Mouse (Mus musculus): ENCODE results near the gene Numb. TPM values are rescaled to one million over a fixed set of nuclear protein-coding genes. Genes with fewer than 3 reads are reported as not detected.

Gene Numb
- polyA plus RNA-seq, 1 experiment from 2014 or later, result 14.2 TPM

DNA sequence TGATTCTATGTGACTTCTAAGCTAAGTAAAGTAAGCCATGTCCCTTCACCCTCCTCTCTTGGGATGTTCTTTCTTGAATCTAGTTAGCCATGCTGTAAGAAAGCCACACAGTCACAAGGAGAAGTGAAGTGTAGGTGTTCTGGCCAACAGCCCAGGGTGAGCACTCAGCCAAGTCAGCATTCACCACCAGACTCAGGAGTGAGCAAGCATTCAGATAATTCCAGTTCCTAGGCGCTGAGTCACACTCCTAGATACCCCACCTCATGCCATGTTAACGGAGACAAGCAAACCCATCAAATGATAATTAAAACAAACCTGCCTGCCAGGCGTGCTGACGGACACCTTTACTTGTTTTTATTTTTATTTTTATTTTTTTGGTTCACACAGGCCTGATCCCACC lies 47.1 kb downstream of the Numb start:
- no peak for ATAC-seq
- no peak overlapping the region for H3K4me2 ChIP-seq (ENCODE audit: low read length)
- H3K9me3 ChIP-seq (replicated peaks; ENCODE audit: control insufficient read depth, low read length, poor library complexity, severe bottlenecking), result 0 out of 2 replicates have a peak, but pooled peaks cover 3% of the 10 kb centered on the region
- H3K27me3 ChIP-seq (ENCODE audit: control insufficient read depth, insufficient read depth, low read depth, low read length), result no peaks in the 10 kb centered on the region
- H3K36me3 ChIP-seq (ENCODE audit: control insufficient read depth, insufficient read depth, low read length), result no peaks in the 10 kb centered on the region; the same call in 1 of the 2 replicates
- H3K27ac ChIP-seq (ENCODE audit: low read length), result no peak overlapping the region
- WGBS, result 98% methylated on average over 4 of the region's 4 CpGs
- H3K4me1 ChIP-seq (ENCODE audit: control insufficient read depth, insufficient read depth, low read length), result no peaks in the 10 kb centered on the region
- no peak overlapping the region for H3K4me3 ChIP-seq (ENCODE audit: low read depth, low read length)
- no peak overlapping the region for H3K9ac ChIP-seq (ENCODE audit: low read depth, low read length)

GRCm38 (mm10) chr12:83864501-83864900 lies 57.2 kb downstream of the Numb start:
- no peak for ATAC-seq
- no peaks in the 10 kb centered on the region for H3K27me3 ChIP-seq (ENCODE audit: control insufficient read depth, insufficient read depth, low read depth, low read length)
- H3K4me2 ChIP-seq (ENCODE audit: low read length), result no peak overlapping the region
- H3K4me1 ChIP-seq (ENCODE audit: control insufficient read depth, insufficient read depth, low read length), result no peaks in the 10 kb centered on the region
- no peak overlapping the region for H3K27ac ChIP-seq (ENCODE audit: low read length)
- peaks cover 3% of the 10 kb centered on the region; the same call in 1 of the 2 replicates for H3K36me3 ChIP-seq (ENCODE audit: control insufficient read depth, insufficient read depth, low read length)
- no peak overlapping the region for H3K9ac ChIP-seq (ENCODE audit: low read depth, low read length)
- 88% methylated on average over 1 of the region's 1 CpGs for WGBS
- H3K9me3 ChIP-seq (replicated peaks; ENCODE audit: control insufficient read depth, low read length, poor library complexity, severe bottlenecking), result no peaks in the 10 kb centered on the region
- no peak overlapping the region for H3K4me3 ChIP-seq (ENCODE audit: low read depth, low read length)

DNA sequence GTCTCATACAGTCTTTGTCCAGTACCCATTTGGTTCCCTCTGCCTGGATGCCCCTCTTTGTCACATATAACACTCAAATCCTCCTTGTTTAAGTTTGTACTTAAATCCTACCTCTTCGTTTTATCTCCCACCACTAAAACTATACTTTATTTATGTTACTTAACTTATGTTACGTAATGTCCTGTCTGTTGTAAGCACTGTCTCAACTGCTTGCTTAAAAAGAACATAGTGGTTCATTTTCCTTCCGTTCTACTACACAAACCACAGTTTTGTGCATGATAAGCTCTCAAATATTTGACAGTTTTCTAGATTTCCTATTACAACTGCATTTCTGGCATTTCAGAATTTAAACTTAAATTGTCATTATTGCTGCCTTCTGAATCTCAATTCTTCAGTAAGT lies 59.9 kb downstream of the Numb start:
- H3K9me3 ChIP-seq (replicated peaks; ENCODE audit: control insufficient read depth, low read length, poor library complexity, severe bottlenecking), result no peaks in the 10 kb centered on the region
- H3K4me3 ChIP-seq (ENCODE audit: low read depth, low read length), result no peak overlapping the region
- no peak overlapping the region for H3K9ac ChIP-seq (ENCODE audit: low read depth, low read length)
- WGBS, result 95% methylated on average over 3 of the region's 3 CpGs
- H3K27ac ChIP-seq (ENCODE audit: low read length), result no peak overlapping the region
- no peaks in the 10 kb centered on the region for H3K36me3 ChIP-seq (ENCODE audit: control insufficient read depth, insufficient read depth, low read length)
- no peak overlapping the region for H3K4me2 ChIP-seq (ENCODE audit: low read length)
- ATAC-seq, result no peak
- no peaks in the 10 kb centered on the region for H3K27me3 ChIP-seq (ENCODE audit: control insufficient read depth, insufficient read depth, low read depth, low read length)
- no peaks in the 10 kb centered on the region for H3K4me1 ChIP-seq (ENCODE audit: control insufficient read depth, insufficient read depth, low read length)

DNA sequence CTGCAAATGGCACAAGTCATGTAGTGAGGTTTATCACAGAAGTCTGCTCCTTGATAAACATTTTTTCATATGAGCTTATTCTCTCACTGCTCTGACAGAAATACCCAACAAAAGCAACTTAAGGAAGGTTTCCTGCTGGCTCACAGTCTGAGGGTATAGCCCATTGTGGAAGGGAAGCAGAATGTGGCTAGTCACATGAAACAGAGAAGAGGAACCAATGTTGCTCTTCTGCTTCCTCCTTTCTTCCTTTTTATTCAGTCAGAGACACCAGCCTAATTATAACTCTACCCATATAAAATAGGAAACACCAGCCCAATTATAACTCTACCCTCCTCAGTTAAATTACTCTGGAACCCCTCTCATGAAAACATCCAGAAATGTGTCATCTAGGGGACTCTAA lies 61.0 kb downstream of the Numb start:
- no peak overlapping the region for H3K27ac ChIP-seq (ENCODE audit: low read length)
- no peaks in the 10 kb centered on the region for H3K4me1 ChIP-seq (ENCODE audit: control insufficient read depth, insufficient read depth, low read length)
- no peak for ATAC-seq
- no peak overlapping the region for H3K4me3 ChIP-seq (ENCODE audit: low read depth, low read length)
- H3K9ac ChIP-seq (ENCODE audit: low read depth, low read length), result no peak overlapping the region
- no peaks in the 10 kb centered on the region for H3K9me3 ChIP-seq (replicated peaks; ENCODE audit: control insufficient read depth, low read length, poor library complexity, severe bottlenecking)
- H3K27me3 ChIP-seq (ENCODE audit: control insufficient read depth, insufficient read depth, low read depth, low read length), result no peaks in the 10 kb centered on the region
- no peak overlapping the region for H3K4me2 ChIP-seq (ENCODE audit: low read length)
- no peaks in the 10 kb centered on the region for H3K36me3 ChIP-seq (ENCODE audit: control insufficient read depth, insufficient read depth, low read length)

GRCm38 (mm10) chr12:83858052-83858451 lies 63.7 kb downstream of the Numb start:
- Histone ChIP-seq H3K4me2 (ENCODE audit: low read length) (no peak overlapping the region), H3K9ac (ENCODE audit: low read depth, low read length) (no peak overlapping the region), H3K27ac (ENCODE audit: low read length) (no peak overlapping the region), H3K36me3 (ENCODE audit: control insufficient read depth, insufficient read depth, low read length) (no peaks in the 10 kb centered on the region), H3K27me3 (ENCODE audit: control insufficient read depth, insufficient read depth, low read depth, low read length) (no peaks in the 10 kb centered on the region), H3K9me3 (replicated peaks; ENCODE audit: control insufficient read depth, low read length, poor library complexity, severe bottlenecking) (no peaks in the 10 kb centered on the region), H3K4me1 (ENCODE audit: control insufficient read depth, insufficient read depth, low read length) (no peaks in the 10 kb centered on the region), H3K4me3 (ENCODE audit: low read depth, low read length) (no peak overlapping the region)
- no peak for ATAC-seq
- WGBS, result 95% methylated on average over 2 of the region's 2 CpGs

- H3K4me2 ChIP-seq (ENCODE audit: low read length), result no peak overlapping the region
These were observed 66.5 kb downstream of the Numb start for GRCm38 (mm10) chr12:83855211-83855610.

GRCm38 (mm10) chr12:83854281-83854680 lies 67.5 kb downstream of the Numb start:
- no peaks in the 10 kb centered on the region for H3K36me3 ChIP-seq (ENCODE audit: control insufficient read depth, insufficient read depth, low read length)
- no peaks in the 10 kb centered on the region for H3K9me3 ChIP-seq (replicated peaks; ENCODE audit: control insufficient read depth, low read length, poor library complexity, severe bottlenecking)
- no peak overlapping the region for H3K9ac ChIP-seq (ENCODE audit: low read depth, low read length)
- no peaks in the 10 kb centered on the region for H3K4me1 ChIP-seq (ENCODE audit: control insufficient read depth, insufficient read depth, low read length)
- no peak for ATAC-seq
- 90% methylated on average over 3 of the region's 3 CpGs for WGBS
- no peak overlapping the region for H3K4me2 ChIP-seq (ENCODE audit: low read length)
- H3K27ac ChIP-seq (ENCODE audit: low read length), result no peak overlapping the region
- no peaks in the 10 kb centered on the region for H3K27me3 ChIP-seq (ENCODE audit: control insufficient read depth, insufficient read depth, low read depth, low read length)
- no peak overlapping the region for H3K4me3 ChIP-seq (ENCODE audit: low read depth, low read length)

More at GRCm38 (mm10) chr12:83855211-83855610, 66.5 kb downstream of the Numb start:
- ATAC-seq, result no peak
- H3K27ac ChIP-seq (ENCODE audit: low read length), result no peak overlapping the region
- H3K4me1 ChIP-seq (ENCODE audit: control insufficient read depth, insufficient read depth, low read length), result no peaks in the 10 kb centered on the region
- no peaks in the 10 kb centered on the region for H3K9me3 ChIP-seq (replicated peaks; ENCODE audit: control insufficient read depth, low read length, poor library complexity, severe bottlenecking)
- H3K36me3 ChIP-seq (ENCODE audit: control insufficient read depth, insufficient read depth, low read length), result no peaks in the 10 kb centered on the region
- WGBS, result 94% methylated on average over 1 of the region's 1 CpGs
- no peak overlapping the region for H3K4me3 ChIP-seq (ENCODE audit: low read depth, low read length)
- H3K27me3 ChIP-seq (ENCODE audit: control insufficient read depth, insufficient read depth, low read depth, low read length), result no peaks in the 10 kb centered on the region
- H3K9ac ChIP-seq (ENCODE audit: low read depth, low read length), result no peak overlapping the region

DNA sequence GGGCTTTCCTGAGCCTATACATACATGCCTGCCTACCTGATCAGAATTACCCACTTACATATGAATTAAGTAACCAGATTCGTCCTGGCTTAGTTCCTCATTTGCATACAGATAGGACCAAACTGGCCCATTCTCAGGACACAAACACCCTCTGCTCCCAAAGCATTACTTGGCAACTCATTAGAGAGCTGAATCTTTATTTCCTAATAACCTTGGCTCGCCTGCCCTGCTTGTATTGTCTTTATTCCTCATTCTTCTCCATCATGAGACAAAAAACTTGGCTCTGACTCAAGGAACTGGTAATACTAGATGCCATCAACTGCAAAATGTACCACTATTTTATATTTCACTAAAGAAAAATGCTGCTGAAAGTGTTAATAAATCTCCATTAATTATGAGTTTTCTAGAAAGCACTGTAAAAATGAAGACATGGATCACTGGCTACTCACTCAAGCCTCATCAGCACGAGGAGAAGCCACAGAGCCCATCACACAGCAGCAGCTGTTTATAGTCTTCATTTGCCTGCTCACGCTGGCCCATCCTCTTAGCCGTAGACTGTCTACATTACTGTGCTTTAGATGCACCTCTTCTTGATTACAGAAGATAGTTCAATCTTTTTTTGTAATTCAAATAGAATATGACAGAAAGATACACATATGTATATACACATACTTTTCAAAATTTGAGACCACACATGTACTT lies 69.1 kb downstream of the Numb start:
- no peaks in the 10 kb centered on the region for H3K9me3 ChIP-seq (replicated peaks; ENCODE audit: control insufficient read depth, low read length, poor library complexity, severe bottlenecking)
- no peaks in the 10 kb centered on the region for H3K27me3 ChIP-seq (ENCODE audit: control insufficient read depth, insufficient read depth, low read depth, low read length)
- 76% methylated on average over 5 of the region's 5 CpGs for WGBS
- H3K4me1 ChIP-seq (ENCODE audit: control insufficient read depth, insufficient read depth, low read length), result no peaks in the 10 kb centered on the region
- H3K27ac ChIP-seq (ENCODE audit: low read length), result no peak overlapping the region
- ATAC-seq, result no peak
- H3K4me3 ChIP-seq (ENCODE audit: low read depth, low read length), result no peak overlapping the region
- H3K4me2 ChIP-seq (ENCODE audit: low read length), result no peak overlapping the region
- H3K9ac ChIP-seq (ENCODE audit: low read depth, low read length), result no peak overlapping the region
- H3K36me3 ChIP-seq (ENCODE audit: control insufficient read depth, insufficient read depth, low read length), result no peaks in the 10 kb centered on the region

GRCm38 (mm10) chr12:83850334-83850733 lies 71.4 kb downstream of the Numb start:
- Histone ChIP-seq H3K27me3 (ENCODE audit: control insufficient read depth, insufficient read depth, low read depth, low read length) (no peaks in the 10 kb centered on the region), H3K9ac (ENCODE audit: low read depth, low read length) (no peak overlapping the region), H3K9me3 (replicated peaks; ENCODE audit: control insufficient read depth, low read length, poor library complexity, severe bottlenecking) (no peaks in the 10 kb centered on the region), H3K27ac (ENCODE audit: low read length) (no peak overlapping the region), H3K4me3 (ENCODE audit: low read depth, low read length) (no peak overlapping the region), H3K36me3 (ENCODE audit: control insufficient read depth, insufficient read depth, low read length) (no peaks in the 10 kb centered on the region), H3K4me1 (ENCODE audit: control insufficient read depth, insufficient read depth, low read length) (no peaks in the 10 kb centered on the region), H3K4me2 (ENCODE audit: low read length) (no peak overlapping the region)
- no peak for ATAC-seq
- 82% methylated on average over 4 of the region's 4 CpGs for WGBS

Data from midbrain, embryonic 16.5 days (tissue).